Mouse (Mus musculus) bone marrow, adult 2 months (tissue): ENCODE results near the gene Gm27027. TPM values are rescaled to one million over a fixed set of nuclear protein-coding genes. Genes with fewer than 3 reads are reported as not detected.

Source experiments
- H3K27ac ChIP-seq: fragments of 200-500 bp; 2 replicates; pipeline ENCODE4 v1.5.1; 2012; ENCODE audit warnings: low read depth, mild to moderate bottlenecking, control low read depth, inconsistent platforms, low read length; ENCODE audit not compliant: control insufficient read depth, poor library complexity, insufficient read depth
- H3K4me1 ChIP-seq: fragments of 200-500 bp; 2 replicates; pipeline ENCODE4 v1.6.1; 2011; ENCODE audit warnings: low read length; ENCODE audit not compliant: control insufficient read depth, insufficient read depth
- H3K4me3 ChIP-seq: fragments of 200-500 bp; replicated peaks from 2 replicates; pipeline ENCODE3; 2011; ENCODE audit warnings: mild to moderate bottlenecking, low read depth, low read length, control low read depth; ENCODE audit not compliant: control insufficient read depth
- CTCF ChIP-seq: fragments of 200-500 bp; IDR thresholded peaks from 2 replicates; pipeline ENCODE4 v1.5.1; 2011; ENCODE audit warnings: low read length, control low read depth; ENCODE audit not compliant: control insufficient read depth, insufficient read depth
- POLR2A ChIP-seq: fragments of 200-500 bp; IDR thresholded peaks from 2 replicates; pipeline ENCODE4 v1.6.1; 2011; ENCODE audit warnings: low read depth, mild to moderate bottlenecking, control low read depth, low read length, borderline replicate concordance; ENCODE audit not compliant: control insufficient read depth
- WGBS: fragments of 180-500 bp; shearing (Covaris S2); methylation state at CpG from one replicate; pipeline ENCODE4 v1.1.7; 2018; 5-methylcytosine and 5-hydroxymethylcytosine counted together
- polyA plus RNA-seq: library from polyadenylated mRNA; stranded (reverse); fragments of >200 nt; gene quantifications from 2 replicates; pipeline ENCODE4 v1.2.4, GENCODE M21; 2011; ENCODE audit warnings: low replicate concordance; ENCODE audit not compliant: missing spikeins, insufficient read depth, insufficient read length

Gm27027 gene
- polyA plus RNA-seq, 1 experiment: not detected

DNA sequence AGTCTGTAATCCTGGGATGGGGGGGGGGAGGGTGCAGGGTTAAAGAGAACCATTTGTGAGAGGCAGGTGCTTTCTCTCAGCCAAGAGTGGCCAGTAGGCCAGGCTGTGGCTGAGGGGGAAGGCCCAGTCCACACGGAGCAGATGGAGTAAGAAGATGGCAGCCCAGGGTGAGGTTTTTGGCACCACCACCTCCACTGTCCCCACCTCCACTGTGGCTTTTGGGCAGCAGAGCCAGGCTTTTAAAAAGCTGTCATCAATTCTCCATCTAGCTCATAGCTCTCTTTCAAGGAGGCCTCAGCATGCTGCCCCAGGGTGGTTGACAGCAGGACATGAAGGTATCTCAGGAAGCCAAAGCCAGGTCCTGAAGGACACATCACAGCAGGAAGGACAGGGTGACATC is 32.4 kb downstream of the Gm27027 start:
- Histone ChIP-seq H3K27ac (no peak overlapping the region), H3K4me3 (no peak overlapping the region), H3K4me1 (no peaks in the 10 kb centered on the region)
- WGBS: 74% methylated on average over 1 of the region's 1 CpGs
- TF ChIP-seq CTCF (no peak), POLR2A (no peak)

DNA sequence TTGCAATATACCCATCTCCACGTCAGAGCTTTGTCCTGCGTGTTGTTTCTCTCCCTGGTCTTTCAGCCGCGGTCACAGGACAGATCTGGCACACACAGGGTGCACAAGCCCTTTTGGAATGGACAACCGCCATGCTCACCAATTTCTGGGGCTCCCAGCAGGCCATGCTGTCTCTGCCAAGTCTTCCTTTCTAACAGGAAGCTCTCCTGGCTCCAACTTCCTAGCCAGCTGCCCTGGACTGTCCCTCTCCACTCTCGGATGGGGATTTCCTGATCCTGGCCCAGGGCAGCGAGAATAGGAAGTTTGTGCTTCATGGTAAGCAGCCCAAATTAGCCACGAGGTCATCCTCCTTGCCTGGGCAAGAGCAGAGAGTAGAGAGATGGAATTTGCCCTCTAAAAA is 34.4 kb downstream of the Gm27027 start:
- TF ChIP-seq CTCF: no peak
- TF ChIP-seq POLR2A: no peak
- H3K4me1 ChIP-seq: no peaks in the 10 kb centered on the region
- no peak overlapping the region for H3K4me3 ChIP-seq
- WGBS: 67% methylated on average over 8 of the region's 8 CpGs
- no peak overlapping the region for H3K27ac ChIP-seq

DNA sequence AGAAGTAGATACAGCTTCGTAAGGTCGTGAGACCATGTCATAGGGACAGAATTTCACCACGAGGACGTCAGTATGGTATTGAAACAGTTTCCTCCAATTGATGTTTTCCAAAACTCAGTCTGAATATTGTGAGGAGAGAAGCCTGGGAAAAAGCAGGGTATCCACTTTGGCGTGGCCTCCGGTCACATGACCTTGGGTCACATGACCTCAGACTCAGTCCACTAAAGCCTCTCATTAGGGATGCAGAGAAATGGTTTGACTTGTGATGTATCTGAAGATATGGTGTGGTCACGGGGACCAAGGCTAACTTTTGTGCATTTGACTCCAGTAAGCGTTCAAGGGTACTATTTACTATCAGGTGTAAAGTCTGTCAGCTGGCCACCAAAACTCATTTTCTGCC is 36.8 kb downstream of the Gm27027 start:
- no peak for TF ChIP-seq POLR2A
- TF ChIP-seq CTCF: no peak
- 74% methylated on average over 8 of the region's 8 CpGs for WGBS
- Histone ChIP-seq H3K27ac (no peak overlapping the region), H3K4me1 (no peaks in the 10 kb centered on the region), H3K4me3 (no peak overlapping the region)

DNA sequence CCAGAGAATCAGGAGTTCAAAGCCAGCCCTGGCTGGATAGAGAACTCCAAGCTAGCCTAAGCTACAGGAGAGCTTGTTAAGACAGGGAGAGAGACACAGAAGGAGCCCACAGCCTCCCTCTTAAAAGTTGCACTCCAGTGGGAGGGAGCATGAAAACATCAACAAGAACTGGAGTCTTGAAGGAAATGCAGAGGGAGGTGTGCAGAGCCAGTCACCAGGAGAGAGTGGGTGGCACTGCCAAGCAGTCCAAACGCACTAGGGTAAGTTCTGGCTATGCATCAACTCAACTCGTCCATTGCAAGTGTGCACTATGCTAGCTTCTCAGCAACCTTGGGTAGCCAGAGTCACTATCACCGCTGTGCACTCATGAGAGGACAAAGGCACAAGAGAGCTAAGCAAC is 37.9 kb downstream of the Gm27027 start:
- TF ChIP-seq CTCF: no peak
- no peak for TF ChIP-seq POLR2A
- WGBS: 63% methylated on average over 3 of the region's 3 CpGs
- Histone ChIP-seq H3K4me1 (no peaks in the 10 kb centered on the region), H3K27ac (no peak overlapping the region), H3K4me3 (no peak overlapping the region)

DNA sequence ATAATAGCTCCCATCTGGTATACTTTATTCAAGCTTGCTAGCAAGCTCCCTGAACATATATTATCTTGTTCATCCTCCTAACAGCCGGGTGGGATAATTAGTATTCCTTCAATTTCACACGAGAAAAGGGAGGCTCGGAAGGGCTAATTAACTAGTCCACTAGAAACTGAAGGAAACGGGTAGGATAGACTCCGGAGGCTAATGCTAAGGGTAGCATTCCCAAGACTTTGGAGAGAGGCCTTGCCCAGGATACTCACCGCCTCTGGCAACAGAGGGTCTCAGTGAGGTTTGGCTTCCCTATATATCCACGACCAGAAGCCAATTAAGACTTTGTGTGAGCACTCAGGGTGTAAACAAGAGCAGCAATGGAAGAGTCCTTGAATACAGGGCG is 38.4 kb downstream of the Gm27027 start:
- Histone ChIP-seq H3K27ac (no peak overlapping the region), H3K4me1 (no peaks in the 10 kb centered on the region), H3K4me3 (no peak overlapping the region)
- TF ChIP-seq CTCF (no peak), POLR2A (no peak)
- WGBS: 76% methylated on average over 8 of the region's 8 CpGs

DNA sequence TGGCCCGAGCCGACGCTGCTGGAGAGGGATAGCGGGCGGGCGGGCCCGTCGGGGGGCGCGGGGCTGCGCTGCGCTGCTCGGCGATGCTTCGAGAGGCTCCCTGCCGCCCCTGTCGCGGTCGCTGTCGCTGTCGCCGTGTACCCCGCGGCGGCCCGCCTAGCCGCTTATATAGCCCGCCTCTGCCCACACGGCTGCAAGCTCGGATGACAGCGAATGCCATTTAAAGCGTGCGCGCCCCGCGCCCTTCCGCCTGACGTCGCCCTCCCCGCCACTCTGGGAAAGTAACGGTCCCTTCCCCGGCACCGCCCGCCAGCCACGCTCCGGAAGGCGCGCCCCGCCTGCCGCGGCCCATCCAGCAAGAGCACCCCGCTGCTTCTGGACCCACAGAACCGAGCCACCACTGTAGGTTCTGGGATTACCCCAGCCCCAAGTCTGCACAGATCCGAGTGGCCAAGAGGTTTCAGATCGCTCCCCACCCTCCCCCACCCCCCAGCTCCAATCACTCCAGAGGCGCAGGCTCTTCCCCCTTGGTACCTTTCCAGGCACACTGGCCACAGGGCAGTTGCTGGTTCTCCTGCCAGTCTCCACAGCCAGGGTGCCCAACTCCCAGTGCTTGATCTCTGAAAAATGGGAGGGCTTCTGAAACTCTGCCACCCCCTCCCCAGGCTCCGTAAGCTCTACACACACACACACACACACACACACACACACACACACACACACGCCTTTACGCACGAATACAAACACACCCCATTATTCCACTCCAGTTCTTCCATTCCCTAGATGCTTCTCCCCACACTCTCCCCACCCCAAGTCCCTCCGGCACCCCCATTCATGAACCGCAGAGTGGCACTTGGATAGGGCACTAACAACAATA is 39.0 kb downstream of the Gm27027 start, which contains the start of gene Gm13889:
TSS of gene Gm13889 (minus strand) at position 294 of the 877 bp plus-strand sequence.
- no peaks in the 10 kb centered on the region for H3K4me1 ChIP-seq
- no peak for TF ChIP-seq POLR2A
- no peak for TF ChIP-seq CTCF
- no peak within 1 kb of the TSS for H3K4me3 ChIP-seq
- 9% methylated on average over 56 of the region's 62 CpGs for WGBS
- H3K27ac ChIP-seq: no peak within 1 kb of the TSS

DNA sequence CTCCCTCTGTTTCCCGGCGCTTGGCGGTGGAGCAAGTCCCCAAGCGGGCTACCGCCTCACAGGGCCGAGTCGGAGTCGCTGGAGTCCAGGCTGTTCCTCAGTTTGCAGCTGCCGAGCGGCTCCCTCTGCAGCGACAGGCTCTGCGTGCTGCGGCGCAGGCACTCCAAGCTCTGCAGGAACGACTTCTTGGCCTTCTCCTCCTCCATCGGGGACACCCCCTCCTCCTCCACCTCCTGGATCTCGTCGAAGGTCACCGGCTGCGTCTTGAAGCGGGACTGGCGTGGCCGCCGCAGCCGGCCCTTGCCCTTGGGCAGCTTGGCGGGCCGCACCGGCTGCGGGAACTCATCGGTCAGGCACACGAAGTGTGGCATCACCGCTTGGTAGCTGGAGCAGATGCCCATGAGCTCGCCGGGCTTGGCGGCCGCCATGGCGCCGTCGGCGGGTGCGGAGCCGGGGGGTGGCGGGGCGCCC is 39.8 kb downstream of the Gm27027 start:
- H3K27ac ChIP-seq: no peak overlapping the region
- H3K4me3 ChIP-seq: no peak overlapping the region
- WGBS: 1% methylated on average over 44 of the region's 44 CpGs

DNA sequence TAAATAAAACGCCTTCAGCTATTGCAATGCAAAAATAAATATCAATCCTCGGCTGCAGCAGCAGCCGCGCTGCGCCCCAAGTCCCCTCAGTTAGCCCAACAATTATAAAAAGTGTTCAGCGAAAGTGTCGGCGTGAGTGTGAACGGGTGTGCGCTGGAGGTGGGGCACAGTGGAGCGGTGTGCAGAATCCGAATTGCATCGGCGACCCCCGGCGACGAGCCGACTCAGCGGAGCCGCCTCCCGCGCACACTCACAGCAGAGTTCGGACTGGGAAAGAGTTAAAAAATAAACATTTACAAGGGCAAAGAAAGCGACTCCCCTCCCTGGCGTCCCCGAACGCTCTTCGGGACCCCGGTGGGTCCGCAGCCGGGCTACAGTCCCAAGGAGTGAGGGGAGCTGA is 40.3 kb downstream of the Gm27027 start:
- under 1% methylated on average over 31 of the region's 31 CpGs for WGBS
- TF ChIP-seq POLR2A (no peak), CTCF (no peak)
- Histone ChIP-seq H3K27ac (no peak overlapping the region), H3K4me3 (no peak overlapping the region), H3K4me1 (no peaks in the 10 kb centered on the region)

More for the DNA sequence above, 39.8 kb downstream of the Gm27027 start:
- H3K4me1 ChIP-seq: no peaks in the 10 kb centered on the region
- TF ChIP-seq POLR2A (no peak), CTCF (no peak)
